Mouse (Mus musculus) bone marrow macrophage, adult 2 months (primary cell): ENCODE data around the gene Gnb1. TPM values are rescaled to one million over a fixed set of nuclear protein-coding genes. Genes with fewer than 3 reads are reported as not detected.

ENCODE experiments used
- H3K27ac ChIP-seq: 2 replicates; pipeline ENCODE4 v1.5.1; 2012; ENCODE audit warnings: low read depth, low read length; ENCODE audit not compliant: insufficient read depth
- H3K4me1 ChIP-seq: 2 replicates; pipeline ENCODE4 v1.6.1; 2012; ENCODE audit warnings: low read length; ENCODE audit not compliant: control insufficient read depth, insufficient read depth
- H3K4me3 ChIP-seq: 2 replicates; pipeline ENCODE4 v1.5.1; 2012; ENCODE audit warnings: mild to moderate bottlenecking, low read length, moderate library complexity; ENCODE audit not compliant: insufficient read depth
- CTCF ChIP-seq: IDR thresholded peaks from 2 replicates; pipeline ENCODE4 v1.5.1; 2012; ENCODE audit warnings: low read depth, mild to moderate bottlenecking, low read length, moderate library complexity
- POLR2A ChIP-seq: IDR thresholded peaks from 2 replicates; pipeline ENCODE4 v1.6.1; 2012; ENCODE audit warnings: mild to moderate bottlenecking, low read depth, low read length, borderline replicate concordance
- polyA plus RNA-seq: library from polyadenylated mRNA; stranded (reverse); fragments of >200 nt; gene quantifications from 2 replicates; pipeline ENCODE4 v1.2.4, GENCODE M21; 2012; ENCODE audit not compliant: missing spikeins, insufficient read depth, insufficient read length

Gnb1 gene
- polyA plus RNA-seq, result 383 and 389 TPM in 2 replicates

DNA sequence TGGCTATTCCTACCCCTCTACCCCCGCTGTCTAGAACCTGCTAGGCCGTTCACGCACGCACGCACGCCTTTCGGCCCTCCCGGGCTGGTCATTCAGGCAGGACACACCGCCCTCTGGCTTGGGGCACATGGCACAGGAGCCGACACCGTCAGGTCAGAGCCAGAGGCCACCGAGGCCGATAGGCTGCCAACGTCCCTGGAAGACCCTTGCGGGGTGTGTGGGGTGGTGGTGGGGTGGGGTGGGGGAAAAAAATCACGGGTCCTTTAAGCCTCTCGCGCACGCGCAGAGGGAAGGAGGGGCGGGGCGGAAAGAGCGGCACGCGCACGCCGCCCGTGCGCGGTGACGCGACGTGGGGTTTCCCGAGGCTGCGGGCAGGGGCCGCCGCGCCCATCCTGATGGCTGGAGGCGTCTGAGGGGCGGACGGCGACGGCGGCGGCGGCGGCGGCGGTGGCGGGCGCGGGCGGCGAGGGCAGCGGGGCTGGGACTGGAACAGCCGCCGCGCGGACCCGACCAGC is at the start of gene Gnb1:
Gene Gnb1 (plus strand): TSS at position 372 of the 515 bp plus-strand sequence.
- Histone ChIP-seq H3K27ac (peak within 1 kb of the TSS; percentile 96), H3K4me3 (peak within 1 kb of the TSS; percentile 87), H3K4me1 (peaks cover 61% of the 10 kb centered on the region)
- no peak for TF ChIP-seq POLR2A
- TF ChIP-seq CTCF, result no peak

DNA sequence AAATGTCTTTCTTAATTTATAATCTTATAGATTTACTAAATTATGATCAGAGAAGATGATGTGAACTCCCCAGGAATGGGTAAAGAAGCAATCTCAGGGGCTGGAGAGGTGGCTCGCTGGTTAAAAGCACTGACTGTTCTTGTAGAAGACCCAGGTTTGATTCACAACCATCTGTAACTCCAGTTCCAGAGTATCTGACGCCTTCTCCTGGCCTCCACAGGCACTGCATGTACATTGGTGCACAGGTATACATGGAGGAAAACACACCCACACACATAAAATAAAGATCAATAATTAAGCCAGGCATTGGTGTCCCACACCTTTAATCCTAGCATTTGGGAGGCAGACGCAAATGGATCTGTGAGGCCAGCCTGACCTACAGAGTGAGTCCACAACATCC is 48.4 kb upstream of the Gnb1 start:
- H3K27ac ChIP-seq, result no peak overlapping the region
- TF ChIP-seq CTCF, result no peak
- no peak for TF ChIP-seq POLR2A
- H3K4me3 ChIP-seq, result no peak overlapping the region
- no peaks in the 10 kb centered on the region for H3K4me1 ChIP-seq

DNA sequence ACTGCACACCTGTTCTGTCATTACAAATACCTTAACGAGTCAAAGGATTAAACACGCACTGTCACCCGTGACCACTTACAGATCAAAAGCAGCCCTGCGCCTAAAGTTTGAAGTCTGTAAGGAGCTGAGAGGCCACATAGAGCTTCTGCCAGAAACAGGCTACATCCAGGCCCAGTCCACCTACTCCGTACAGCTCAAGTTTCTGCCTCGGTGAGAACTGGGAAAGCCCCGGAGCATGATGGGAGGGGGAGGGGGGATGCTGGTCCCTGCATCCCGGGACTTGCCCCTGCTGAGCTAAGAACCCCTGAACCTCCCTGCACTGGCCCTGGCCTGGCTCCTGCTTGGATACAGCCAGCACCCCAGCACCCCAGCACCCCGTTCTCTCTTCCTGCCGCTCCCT is 39.6 kb upstream of the Gnb1 start:
- Histone ChIP-seq H3K4me1 (no peaks in the 10 kb centered on the region), H3K4me3 (no peak overlapping the region), H3K27ac (no peak overlapping the region)
- no peak for TF ChIP-seq POLR2A
- TF ChIP-seq CTCF, result no peak

DNA sequence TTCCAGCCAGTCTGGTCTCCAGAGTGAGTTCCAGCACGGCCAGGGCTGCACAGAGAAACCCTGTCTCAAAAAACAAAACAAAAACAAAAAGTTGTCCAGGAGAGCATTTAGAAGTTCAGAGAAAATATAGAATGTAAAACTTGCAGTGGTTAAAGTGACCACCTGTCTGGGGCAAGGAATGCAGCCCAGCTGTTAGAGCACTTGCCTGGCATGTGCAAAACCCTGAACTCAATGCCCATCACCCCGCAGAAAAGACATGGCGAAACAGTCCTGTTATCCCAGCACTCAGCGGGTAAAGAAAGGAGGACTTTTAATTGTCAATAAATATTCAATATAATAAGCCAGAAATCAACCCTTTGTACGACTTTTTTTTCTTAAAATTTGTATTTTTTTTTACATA is 32.6 kb upstream of the Gnb1 start:
- no peak overlapping the region for H3K4me3 ChIP-seq
- no peak overlapping the region for H3K27ac ChIP-seq
- H3K4me1 ChIP-seq, result no peaks in the 10 kb centered on the region
- TF ChIP-seq CTCF (no peak), POLR2A (no peak)

DNA sequence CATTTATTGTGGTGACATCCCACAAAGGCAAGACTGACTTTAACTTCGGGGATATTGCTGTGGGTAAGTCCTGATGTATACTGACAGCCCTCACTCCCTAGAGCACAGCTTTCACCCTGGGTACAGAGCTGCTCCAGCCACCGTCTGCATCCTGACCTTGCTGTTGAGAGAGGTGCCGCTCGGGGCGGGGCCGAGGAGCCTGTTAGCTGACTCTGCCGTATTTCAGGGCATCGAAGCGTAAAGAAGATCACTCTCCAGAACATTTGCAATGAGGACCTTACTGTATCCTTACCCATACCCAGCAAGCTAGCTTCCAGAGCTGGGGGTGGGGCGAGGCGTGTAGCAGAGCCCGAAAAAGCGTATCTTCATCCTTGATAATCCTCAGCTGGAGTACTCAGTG is 28.1 kb upstream of the Gnb1 start:
- peaks cover 5% of the 10 kb centered on the region; the same call in 1 of the 2 replicates for H3K4me1 ChIP-seq
- no peak overlapping the region for H3K27ac ChIP-seq
- no peak overlapping the region for H3K4me3 ChIP-seq
- no peak for TF ChIP-seq POLR2A
- TF ChIP-seq CTCF, result no peak

DNA sequence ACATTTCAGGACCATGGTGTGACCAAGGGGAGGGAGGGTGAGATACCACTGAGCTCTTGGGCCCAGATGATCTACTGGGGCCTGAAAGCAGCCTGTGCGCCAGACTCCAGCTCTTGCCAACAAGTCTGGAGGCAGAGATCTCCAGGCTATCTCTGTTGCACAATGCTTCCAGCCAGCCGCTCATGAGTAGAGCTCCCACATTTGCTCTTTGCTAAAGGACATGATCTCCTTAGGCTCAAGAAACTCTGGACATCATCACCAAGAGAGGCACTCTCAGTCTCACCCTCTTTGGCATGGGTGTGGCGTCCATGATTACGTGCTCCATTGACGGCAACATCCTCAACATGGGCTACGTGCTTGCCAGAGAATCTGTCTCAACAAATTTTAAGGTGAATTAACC is 27.6 kb upstream of the Gnb1 start:
- Histone ChIP-seq H3K4me3 (no peak overlapping the region), H3K4me1 (peaks cover 5% of the 10 kb centered on the region; the same call in 1 of the 2 replicates), H3K27ac (no peak overlapping the region)
- TF ChIP-seq POLR2A, result no peak
- no peak for TF ChIP-seq CTCF

DNA sequence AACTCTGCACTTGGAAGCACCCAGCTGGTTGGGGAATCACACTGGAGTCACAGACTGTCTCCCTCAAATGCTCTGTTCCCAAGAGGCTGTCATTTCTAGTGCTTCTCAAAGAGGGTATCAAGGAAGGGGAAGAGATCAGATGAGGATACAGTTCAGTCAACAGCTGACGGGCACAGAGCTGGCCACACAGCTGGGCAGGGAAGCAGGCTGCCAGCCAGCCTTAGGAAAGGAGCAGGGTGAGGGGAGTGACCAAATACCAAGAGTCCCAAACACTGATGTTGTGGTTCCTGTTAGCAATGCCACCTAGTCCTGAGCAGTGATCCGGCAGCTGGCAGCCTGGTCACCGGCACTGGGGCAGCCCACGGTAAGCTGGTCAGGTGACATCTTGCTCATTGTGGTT is 27.1 kb upstream of the Gnb1 start:
- peaks cover 5% of the 10 kb centered on the region; the same call in 1 of the 2 replicates for H3K4me1 ChIP-seq
- no peak overlapping the region for H3K4me3 ChIP-seq
- TF ChIP-seq CTCF (no peak), POLR2A (no peak)
- no peak overlapping the region for H3K27ac ChIP-seq

DNA sequence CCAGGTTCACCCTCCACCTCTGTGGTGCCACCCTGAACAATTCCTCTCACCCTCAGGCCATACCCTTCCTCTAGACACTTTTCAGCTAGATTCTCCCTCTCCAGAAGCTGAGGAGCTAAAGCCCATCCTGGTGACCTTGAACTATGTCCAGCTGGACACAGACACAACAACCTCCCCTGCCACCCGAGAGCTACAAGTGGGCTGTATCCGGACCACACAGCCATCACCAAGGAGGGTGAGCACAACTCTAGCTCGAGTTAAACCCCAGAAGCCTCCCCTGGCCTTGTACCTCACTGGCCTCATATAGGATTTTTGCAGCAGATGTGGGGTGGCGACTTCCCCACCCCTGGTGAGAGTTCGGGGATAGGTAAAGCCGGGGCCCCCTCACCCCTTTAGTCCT is 25.6 kb upstream of the Gnb1 start:
- TF ChIP-seq CTCF (no peak), POLR2A (no peak)
- H3K27ac ChIP-seq, result no peak overlapping the region
- H3K4me1 ChIP-seq, result peaks cover 5% of the 10 kb centered on the region; the same call in 1 of the 2 replicates
- H3K4me3 ChIP-seq, result no peak overlapping the region

DNA sequence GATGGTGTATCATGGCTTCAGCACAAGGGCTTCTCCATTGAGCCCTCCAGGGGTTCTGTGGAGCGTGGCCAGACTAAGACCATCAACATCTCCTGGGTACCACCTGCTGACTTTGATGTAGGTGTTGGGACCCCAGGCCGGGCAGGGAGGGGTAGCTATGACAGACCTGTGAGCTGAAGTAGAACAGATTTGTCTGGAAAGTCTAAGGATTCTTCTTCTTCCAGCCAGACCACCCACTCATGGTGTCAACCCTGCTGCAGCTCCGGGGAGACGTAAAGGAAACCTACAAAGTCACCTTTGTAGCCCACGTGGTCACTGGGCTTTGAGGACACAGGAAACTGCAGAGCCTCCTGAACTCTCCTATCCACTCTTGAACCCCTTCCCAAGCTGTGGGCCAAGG is 25.1 kb upstream of the Gnb1 start:
- TF ChIP-seq CTCF, result no peak
- TF ChIP-seq POLR2A, result no peak
- no peak overlapping the region for H3K27ac ChIP-seq

DNA sequence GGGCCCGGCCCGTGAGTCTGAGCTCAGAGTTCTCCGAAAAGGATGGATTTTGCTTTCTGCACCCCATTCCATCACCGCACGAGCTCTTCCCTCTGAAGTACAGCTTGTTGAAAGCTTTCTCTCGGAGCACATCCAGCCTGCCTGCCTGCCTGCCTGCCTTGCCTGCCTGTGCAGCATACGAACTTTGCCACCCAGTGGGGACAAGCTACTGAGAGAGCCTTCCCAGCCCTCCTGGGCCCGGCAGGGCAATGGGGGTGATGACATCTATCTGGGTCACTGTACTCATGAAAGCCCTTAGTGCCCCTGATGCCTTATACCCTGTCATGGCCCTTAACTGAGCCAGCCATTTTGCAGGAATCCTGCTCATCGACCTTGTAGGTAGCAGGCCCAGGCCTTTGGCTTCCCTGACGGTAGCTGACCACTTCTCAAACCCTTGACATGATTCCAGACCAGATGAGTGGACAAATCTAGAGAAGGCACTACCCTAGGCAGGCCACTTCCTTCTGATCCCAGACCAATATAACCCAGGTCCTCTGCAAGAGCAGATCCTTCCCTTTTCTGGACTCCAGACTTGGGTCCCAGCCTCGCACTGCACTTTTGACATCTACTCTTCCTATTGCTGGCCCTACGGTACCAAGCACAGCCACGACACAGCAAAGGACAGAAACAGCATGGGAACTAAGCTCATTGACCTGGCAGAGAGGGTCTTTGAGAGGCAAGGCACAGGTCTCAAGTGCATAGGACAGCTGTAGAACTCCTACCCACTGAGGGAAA is 23.7 kb upstream of the Gnb1 start:
- Histone ChIP-seq H3K4me3 (no peak overlapping the region), H3K4me1 (peaks cover 5% of the 10 kb centered on the region; the same call in 1 of the 2 replicates), H3K27ac (no peak overlapping the region)
- TF ChIP-seq POLR2A (no peak), CTCF (no peak)

More for the DNA sequence above, 25.1 kb upstream of the Gnb1 start:
- Histone ChIP-seq H3K4me3 (no peak overlapping the region), H3K4me1 (peaks cover 5% of the 10 kb centered on the region; the same call in 1 of the 2 replicates)
